Mouse (Mus musculus) liver, adult 2 months (tissue): Measurements from ENCODE around the gene 2410004P03Rik. TPM values are rescaled to one million over a fixed set of nuclear protein-coding genes. Genes with fewer than 3 reads are reported as not detected.

Experiments
- DNase-seq: peaks from one replicate; pipeline ENCODE4 v3.0.0-alpha.2; 2011; ENCODE audit warnings: low read depth, low spot score; ENCODE audit errors: extremely low read depth
- H3K27ac ChIP-seq: fragments of 200-500 bp; replicated peaks from 2 replicates; pipeline ENCODE4 v1.5.1; 2012; ENCODE audit warnings: low read depth, mild to moderate bottlenecking, control low read depth, inconsistent platforms, low read length; ENCODE audit not compliant: insufficient read depth
- H3K27me3 ChIP-seq: fragments of 200-500 bp; 2 replicates; pipeline ENCODE4 v1.6.1; 2012; ENCODE audit warnings: mild to moderate bottlenecking, moderate library complexity, low read length, inconsistent platforms; ENCODE audit not compliant: control insufficient read depth, insufficient read depth
- H3K36me3 ChIP-seq: fragments of 200-500 bp; 2 replicates; pipeline ENCODE4 v1.6.1; 2012; ENCODE audit warnings: low read length, inconsistent platforms; ENCODE audit not compliant: control insufficient read depth, insufficient read depth
- H3K4me1 ChIP-seq: fragments of 200-500 bp; 2 replicates; pipeline ENCODE4 v1.6.1; 2011; ENCODE audit warnings: low read length; ENCODE audit not compliant: control insufficient read depth, insufficient read depth
- H3K4me3 ChIP-seq: fragments of 200-500 bp; 2 replicates; pipeline ENCODE4 v1.5.1; 2011; ENCODE audit warnings: low read depth, mild to moderate bottlenecking, control low read depth, low read length, moderate library complexity; ENCODE audit not compliant: insufficient read depth
- H3K79me2 ChIP-seq: fragments of 200-500 bp; 2 replicates; pipeline ENCODE4 v1.6.1; 2012; ENCODE audit warnings: inconsistent platforms, mild to moderate bottlenecking, low read length, moderate library complexity; ENCODE audit not compliant: control insufficient read depth, insufficient read depth
- H3K9ac ChIP-seq: fragments of 200-500 bp; 2 replicates; pipeline ENCODE4 v1.6.1; 2012; ENCODE audit warnings: low read depth, mild to moderate bottlenecking, control low read depth, inconsistent platforms, low read length
- CTCF ChIP-seq: fragments of 200-500 bp; IDR thresholded peaks from 2 replicates; pipeline ENCODE4 v1.5.1; 2011; ENCODE audit warnings: low read depth, low read length, control low read depth
- POLR2A ChIP-seq: fragments of 200-500 bp; IDR thresholded peaks from 2 replicates; pipeline ENCODE4 v1.6.1; 2011; ENCODE audit warnings: low read length, control low read depth; ENCODE audit not compliant: insufficient read depth; ENCODE audit errors: extremely low read depth
- WGBS: fragments of 180-500 bp; shearing (Covaris S2); methylation state at CpG from one replicate; pipeline ENCODE4 v1.1.7; 2018; 5-methylcytosine and 5-hydroxymethylcytosine counted together
- polyA plus RNA-seq: library from polyadenylated mRNA; depleted of rRNA; stranded (reverse); fragments of >200 nt; gene quantifications from 2 replicates; pipeline ENCODE4 v1.2.3, GENCODE M21; 2012
- total RNA-seq: library from RNA; depleted of rRNA; stranded (reverse); fragments of >200 nt; gene quantifications from 2 replicates; pipeline ENCODE4 v1.2.3, GENCODE M21; 2014

Gene 2410004P03Rik
- total and polyA plus RNA-seq, 2 experiments: not detected

GRCm38 (mm10) chr12:17052673-17053072, 41.1 kb upstream of the 2410004P03Rik start:
- H3K27ac ChIP-seq: no peak overlapping the region
- no peaks in the 10 kb centered on the region for H3K79me2 ChIP-seq
- WGBS: 63% methylated on average over 2 of the region's 2 CpGs
- H3K36me3 ChIP-seq: no peaks in the 10 kb centered on the region
- H3K4me1 ChIP-seq: no peaks in the 10 kb centered on the region
- TF ChIP-seq CTCF (no peak), POLR2A (no peak)
- H3K4me3 ChIP-seq: no peak overlapping the region
- H3K27me3 ChIP-seq: no peaks in the 10 kb centered on the region
- H3K9ac ChIP-seq: no peak overlapping the region
- DNase-seq: no peak

GRCm38 (mm10) chr12:17051057-17051456, 39.5 kb upstream of the 2410004P03Rik start:
- Histone ChIP-seq H3K79me2 (no peaks in the 10 kb centered on the region), H3K4me1 (no peaks in the 10 kb centered on the region)
- WGBS: 48% methylated on average over 4 of the region's 4 CpGs

GRCm38 (mm10) chr12:17049796-17050195, 38.3 kb upstream of the 2410004P03Rik start:
- Histone ChIP-seq H3K4me3 (no peak overlapping the region), H3K27ac (no peak overlapping the region), H3K36me3 (no peaks in the 10 kb centered on the region), H3K27me3 (no peaks in the 10 kb centered on the region), H3K79me2 (no peaks in the 10 kb centered on the region), H3K9ac (no peak overlapping the region), H3K4me1 (no peaks in the 10 kb centered on the region)
- no peak for DNase-seq
- 84% methylated on average over 1 of the region's 1 CpGs for WGBS
- no peak for TF ChIP-seq POLR2A

More at GRCm38 (mm10) chr12:17051057-17051456, 39.5 kb upstream of the 2410004P03Rik start:
- no peaks in the 10 kb centered on the region for H3K27me3 ChIP-seq
- H3K36me3 ChIP-seq: no peaks in the 10 kb centered on the region
- TF ChIP-seq POLR2A (no peak), CTCF (no peak)
- DNase-seq: no peak
- H3K27ac ChIP-seq: no peak overlapping the region
- no peak overlapping the region for H3K4me3 ChIP-seq
- H3K9ac ChIP-seq: no peak overlapping the region

GRCm38 (mm10) chr12:17048979-17049612, 37.6 kb upstream of the 2410004P03Rik start:
- H3K36me3 ChIP-seq: no peaks in the 10 kb centered on the region
- TF ChIP-seq CTCF: no peak
- no peak for TF ChIP-seq POLR2A
- WGBS: 75% methylated on average over 7 of the region's 7 CpGs
- H3K4me1 ChIP-seq: no peaks in the 10 kb centered on the region
- no peak overlapping the region for H3K4me3 ChIP-seq
- H3K27me3 ChIP-seq: no peaks in the 10 kb centered on the region
- H3K79me2 ChIP-seq: no peaks in the 10 kb centered on the region
- H3K27ac ChIP-seq: no peak overlapping the region
- no peak for DNase-seq
- no peak overlapping the region for H3K9ac ChIP-seq

- Histone ChIP-seq H3K4me1 (no peaks in the 10 kb centered on the region), H3K9ac (no peak overlapping the region), H3K27me3 (no peaks in the 10 kb centered on the region), H3K79me2 (no peaks in the 10 kb centered on the region), H3K4me3 (no peak overlapping the region), H3K27ac (no peak overlapping the region), H3K36me3 (no peaks in the 10 kb centered on the region)
- TF ChIP-seq CTCF (no peak), POLR2A (no peak)
- 56% methylated on average over 5 of the region's 5 CpGs for WGBS
- no peak for DNase-seq
Measured at GRCm38 (mm10) chr12:17043311-17043710, 31.8 kb upstream of the 2410004P03Rik start.

GRCm38 (mm10) chr12:17040567-17040966, 29.0 kb upstream of the 2410004P03Rik start:
- 45% methylated on average over 1 of the region's 1 CpGs for WGBS
- no peaks in the 10 kb centered on the region for H3K79me2 ChIP-seq
- no peak for TF ChIP-seq POLR2A

More at GRCm38 (mm10) chr12:17040567-17040966, 29.0 kb upstream of the 2410004P03Rik start:
- no peaks in the 10 kb centered on the region for H3K4me1 ChIP-seq
- DNase-seq: no peak
- no peak overlapping the region for H3K27ac ChIP-seq
- no peak overlapping the region for H3K4me3 ChIP-seq
- no peaks in the 10 kb centered on the region for H3K36me3 ChIP-seq
- H3K27me3 ChIP-seq: no peaks in the 10 kb centered on the region
- no peak overlapping the region for H3K9ac ChIP-seq
